Mouse (Mus musculus) kidney, embryonic 16.5 days (tissue): ENCODE measurements at regions not wholly inside any gene's neighbourhood (a gene's known extent, or its start where the extent isn't known, plus 50 kb on each side); places are given as distances from the start of the nearest gene placed in this dataset.

Source experiments
- ATAC-seq: fragments of 200-750 bp; cut with Nextera tagmentation; 2 replicates; pipeline ENCODE4 v1.8.0; 2017; ENCODE audit warnings: moderate TSS enrichment; ENCODE audit not compliant: low FRiP score, low TSS enrichment
- H3K27ac ChIP-seq: fragments of 300-500 bp; sonication (generic); 2 replicates; pipeline ENCODE4 v1.5.1; 2014; ENCODE audit warnings: low read length
- H3K27me3 ChIP-seq: fragments of 300-500 bp; sonication (generic); 2 replicates; pipeline ENCODE4 v1.6.1; 2014; ENCODE audit warnings: low read length, control low read depth, mixed read lengths; ENCODE audit not compliant: insufficient read depth
- H3K36me3 ChIP-seq: fragments of 300-500 bp; sonication (generic); 2 replicates; pipeline ENCODE4 v1.6.1; 2014; ENCODE audit warnings: low read length, control low read depth, mixed read lengths; ENCODE audit not compliant: insufficient read depth
- H3K4me1 ChIP-seq: fragments of 300-500 bp; sonication (generic); 2 replicates; pipeline ENCODE4 v1.6.1; 2014; ENCODE audit warnings: low read length, control low read depth, mixed read lengths; ENCODE audit not compliant: insufficient read depth
- H3K4me2 ChIP-seq: fragments of 300-500 bp; sonication (generic); replicated peaks from 2 replicates; pipeline ENCODE4 v1.6.1; 2014; ENCODE audit warnings: low read depth, low read length
- H3K4me3 ChIP-seq: fragments of 300-500 bp; sonication (generic); 2 replicates; pipeline ENCODE4 v1.5.1; 2014; ENCODE audit warnings: mild to moderate bottlenecking, low read length
- H3K9ac ChIP-seq: fragments of 300-500 bp; sonication (generic); replicated peaks from 2 replicates; pipeline ENCODE4 v1.6.1; 2014; ENCODE audit warnings: low read length
- H3K9me3 ChIP-seq: fragments of 300-500 bp; sonication (generic); 2 replicates; pipeline ENCODE4 v1.6.1; 2016; ENCODE audit warnings: low read length, control low read depth
- WGBS: fragments of 180-500 bp; shearing (Covaris S2); extraction: QIAGEN DNeasy Blood & Tissue Kit; methylation state at CpG from one replicate; pipeline ENCODE4 v1.1.7; 2014; 5-methylcytosine and 5-hydroxymethylcytosine counted together

DNA sequence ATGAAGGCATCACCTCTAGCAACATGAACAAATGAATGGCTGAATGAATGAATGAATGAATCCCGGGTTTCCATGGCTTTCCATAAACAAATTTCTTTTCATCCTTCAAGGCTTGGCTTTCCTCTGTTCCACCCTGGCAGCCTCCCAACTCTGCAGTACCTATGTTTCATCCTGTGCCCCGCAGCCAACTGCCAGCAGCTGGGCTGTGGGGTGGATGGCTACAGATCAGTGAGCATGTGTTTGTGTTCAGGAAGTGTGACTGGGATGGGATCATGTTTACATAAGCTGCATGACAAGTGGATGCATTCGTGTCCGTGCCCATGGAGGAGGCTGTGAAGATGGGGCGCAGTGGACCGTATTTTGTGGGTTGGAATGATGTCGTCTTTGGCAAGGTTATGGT is 200.5 kb upstream of the Sulf2 start:
- peak; percentile 55 for ATAC-seq
- Histone ChIP-seq H3K4me1 (peaks cover 47% of the 10 kb centered on the region), H3K36me3 (no peaks in the 10 kb centered on the region), H3K4me3 (no peak overlapping the region), H3K27ac (0 out of 2 replicates have a peak overlapping the region, but pooled peaks have one; percentile 17), H3K27me3 (0 out of 2 replicates have a peak, but pooled peaks cover under 1% of the 10 kb centered on the region), H3K9me3 (no peaks in the 10 kb centered on the region), H3K9ac (no peak overlapping the region), H3K4me2 (no peak overlapping the region)
- WGBS, result 44% methylated on average over 7 of the region's 7 CpGs

GRCm38 (mm10) chr2:166355446-166355845 is 200.0 kb upstream of the Sulf2 start:
- no peak for ATAC-seq
- Histone ChIP-seq H3K9ac (no peak overlapping the region), H3K9me3 (no peaks in the 10 kb centered on the region), H3K27me3 (0 out of 2 replicates have a peak, but pooled peaks cover 4% of the 10 kb centered on the region), H3K4me3 (no peak overlapping the region), H3K4me2 (no peak overlapping the region), H3K27ac (0 out of 2 replicates have a peak overlapping the region, but pooled peaks have one; percentile 17), H3K36me3 (no peaks in the 10 kb centered on the region), H3K4me1 (peaks cover 44% of the 10 kb centered on the region)
- 29% methylated on average over 6 of the region's 6 CpGs for WGBS

GRCm38 (mm10) chr2:166354391-166354790 is 198.9 kb upstream of the Sulf2 start:
- H3K27me3 ChIP-seq, result peaks cover 9% of the 10 kb centered on the region
- WGBS, result 65% methylated on average over 4 of the region's 4 CpGs
- no peak overlapping the region for H3K4me2 ChIP-seq
- H3K4me1 ChIP-seq, result peaks cover 35% of the 10 kb centered on the region
- no peak overlapping the region for H3K4me3 ChIP-seq
- no peak for ATAC-seq
- no peaks in the 10 kb centered on the region for H3K36me3 ChIP-seq
- no peak overlapping the region for H3K27ac ChIP-seq
- H3K9ac ChIP-seq, result no peak overlapping the region
- no peaks in the 10 kb centered on the region for H3K9me3 ChIP-seq

- Histone ChIP-seq H3K36me3 (no peaks in the 10 kb centered on the region), H3K4me1 (peaks cover 40% of the 10 kb centered on the region)
- ATAC-seq, result no peak
These were observed 198.1 kb upstream of the Sulf2 start for GRCm38 (mm10) chr2:166353447-166354111.

DNA sequence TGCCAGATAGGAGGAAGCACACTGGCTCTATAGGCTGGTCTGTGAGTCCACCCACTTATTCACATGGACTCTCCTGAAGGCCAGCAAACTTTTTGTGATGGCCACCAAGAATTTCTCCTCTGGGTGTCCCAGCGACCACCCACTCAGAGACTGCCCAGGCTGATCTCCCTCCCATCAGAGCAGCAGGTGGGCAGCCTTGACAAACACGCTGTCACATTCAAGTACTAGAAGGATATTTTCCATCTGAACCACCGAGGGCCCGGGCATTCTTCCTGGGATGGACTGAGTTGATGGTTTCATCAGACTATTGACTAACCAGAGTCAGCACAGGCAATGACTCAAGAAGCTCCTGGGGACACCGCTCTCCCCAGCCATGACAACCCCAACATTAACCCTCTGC is 196.5 kb upstream of the Sulf2 start:
- Histone ChIP-seq H3K36me3 (no peaks in the 10 kb centered on the region), H3K27ac (no peak overlapping the region), H3K9ac (no peak overlapping the region), H3K4me1 (peaks cover 54% of the 10 kb centered on the region), H3K4me2 (no peak overlapping the region), H3K4me3 (no peak overlapping the region), H3K9me3 (no peaks in the 10 kb centered on the region), H3K27me3 (peaks cover 14% of the 10 kb centered on the region)
- WGBS, result 83% methylated on average over 5 of the region's 5 CpGs
- no peak for ATAC-seq

More at GRCm38 (mm10) chr2:166353447-166354111, 198.1 kb upstream of the Sulf2 start:
- H3K9ac ChIP-seq, result no peak overlapping the region
- H3K4me2 ChIP-seq, result no peak overlapping the region
- H3K27ac ChIP-seq, result peak overlapping the region; percentile 16; the same call in 1 of the 2 replicates
- H3K27me3 ChIP-seq, result peaks cover 14% of the 10 kb centered on the region
- no peaks in the 10 kb centered on the region for H3K9me3 ChIP-seq
- no peak overlapping the region for H3K4me3 ChIP-seq
- WGBS, result 49% methylated on average over 12 of the region's 12 CpGs

DNA sequence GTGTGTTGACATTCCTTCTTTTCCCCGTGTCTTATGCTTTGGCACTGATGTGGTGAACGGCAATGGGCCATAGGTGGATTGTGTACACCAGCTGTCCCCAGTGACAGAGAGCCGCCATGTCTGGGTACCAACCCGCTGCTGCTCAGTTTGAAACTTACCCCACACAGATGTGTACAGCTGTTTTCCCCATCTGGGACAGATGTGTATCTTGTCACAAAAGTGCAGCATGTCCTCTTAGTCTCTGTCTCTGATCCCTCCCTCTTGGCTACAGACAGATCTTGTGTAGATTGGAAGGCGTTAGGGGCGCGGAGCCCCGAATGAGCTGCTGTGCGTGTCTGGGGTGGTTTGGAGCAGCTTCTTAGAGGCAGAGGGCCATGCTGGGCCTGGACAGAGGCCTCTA is 196.1 kb upstream of the Sulf2 start:
- 80% methylated on average over 9 of the region's 9 CpGs for WGBS
- no peak for ATAC-seq
- H3K9ac ChIP-seq, result no peak overlapping the region

DNA sequence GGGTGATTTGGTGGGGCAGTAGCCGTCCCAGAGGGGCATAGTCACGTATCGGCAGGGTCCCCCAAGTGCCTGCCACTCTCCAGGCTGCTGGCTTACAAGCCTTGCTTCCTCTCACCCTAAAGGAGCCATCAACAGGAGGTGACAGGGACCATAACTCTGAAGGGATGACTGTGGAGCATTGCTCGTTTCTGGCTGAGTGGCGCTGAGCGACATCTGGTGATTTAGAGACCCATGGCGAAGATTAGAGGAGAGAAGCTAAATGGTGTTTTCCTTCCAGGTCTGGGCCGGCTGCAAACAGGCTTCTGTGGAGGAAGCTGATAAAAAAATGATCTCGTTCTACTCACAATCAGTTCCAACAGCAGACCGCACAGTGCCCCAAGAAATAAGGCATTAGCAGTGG is 193.2 kb upstream of the Sulf2 start:
- Histone ChIP-seq H3K36me3 (no peaks in the 10 kb centered on the region), H3K27ac (peak overlapping the region; percentile 27; the same call in 1 of the 2 replicates), H3K4me2 (0 out of 2 replicates have a peak overlapping the region, but pooled peaks have one; percentile 9), H3K4me3 (no peak overlapping the region), H3K27me3 (peaks cover 25% of the 10 kb centered on the region), H3K4me1 (peaks cover 57% of the 10 kb centered on the region), H3K9ac (no peak overlapping the region), H3K9me3 (no peaks in the 10 kb centered on the region)
- WGBS, result 15% methylated on average over 10 of the region's 10 CpGs
- ATAC-seq, result no peak

More for the DNA sequence above, 196.1 kb upstream of the Sulf2 start:
- Histone ChIP-seq H3K27me3 (peaks cover 14% of the 10 kb centered on the region), H3K27ac (no peak overlapping the region), H3K36me3 (no peaks in the 10 kb centered on the region), H3K4me1 (peaks cover 57% of the 10 kb centered on the region), H3K4me2 (no peak overlapping the region), H3K4me3 (no peak overlapping the region), H3K9me3 (no peaks in the 10 kb centered on the region)

DNA sequence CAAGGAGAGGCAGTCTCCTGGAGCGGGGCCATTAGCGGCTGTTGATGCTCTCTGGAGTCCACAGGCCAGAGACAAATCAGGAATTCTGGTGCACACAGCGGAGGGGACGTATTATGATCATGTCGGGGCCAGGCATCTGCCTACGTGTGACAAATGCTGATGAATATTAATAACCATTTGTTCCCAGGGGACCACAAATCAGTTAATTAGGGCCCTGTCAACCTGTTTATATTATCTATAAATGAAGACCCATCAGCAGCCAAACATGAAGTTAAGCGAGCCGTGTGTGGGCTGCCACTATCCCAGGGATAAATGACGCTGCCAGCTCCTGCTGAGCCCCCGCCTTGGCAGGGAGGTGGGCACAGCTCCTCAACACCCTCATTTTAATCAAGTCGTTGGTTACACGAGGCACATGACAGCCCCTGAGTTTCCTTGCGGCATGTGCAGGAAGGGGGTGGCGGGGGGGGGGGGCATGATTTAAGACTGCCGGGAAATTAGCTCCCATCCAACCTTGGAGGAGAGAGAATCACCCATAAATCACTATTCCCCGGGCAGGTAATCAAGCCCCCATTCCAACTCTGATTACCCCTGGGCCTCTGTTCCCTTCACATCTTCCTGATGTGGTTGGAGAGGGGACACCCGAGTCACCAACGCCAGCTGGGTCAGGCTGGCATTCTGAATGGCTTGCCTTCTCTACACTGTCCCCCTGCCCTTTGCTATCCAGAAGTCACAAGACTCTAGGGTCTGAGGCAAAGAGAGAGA is 191.1 kb upstream of the Sulf2 start:
- Histone ChIP-seq H3K4me2 (no peak overlapping the region), H3K27me3 (peaks cover 25% of the 10 kb centered on the region), H3K4me3 (no peak overlapping the region), H3K27ac (no peak overlapping the region), H3K36me3 (no peaks in the 10 kb centered on the region), H3K4me1 (peaks cover 47% of the 10 kb centered on the region), H3K9ac (no peak overlapping the region), H3K9me3 (no peaks in the 10 kb centered on the region)
- ATAC-seq, result peak; percentile 47
- WGBS, result 16% methylated on average over 18 of the region's 18 CpGs

DNA sequence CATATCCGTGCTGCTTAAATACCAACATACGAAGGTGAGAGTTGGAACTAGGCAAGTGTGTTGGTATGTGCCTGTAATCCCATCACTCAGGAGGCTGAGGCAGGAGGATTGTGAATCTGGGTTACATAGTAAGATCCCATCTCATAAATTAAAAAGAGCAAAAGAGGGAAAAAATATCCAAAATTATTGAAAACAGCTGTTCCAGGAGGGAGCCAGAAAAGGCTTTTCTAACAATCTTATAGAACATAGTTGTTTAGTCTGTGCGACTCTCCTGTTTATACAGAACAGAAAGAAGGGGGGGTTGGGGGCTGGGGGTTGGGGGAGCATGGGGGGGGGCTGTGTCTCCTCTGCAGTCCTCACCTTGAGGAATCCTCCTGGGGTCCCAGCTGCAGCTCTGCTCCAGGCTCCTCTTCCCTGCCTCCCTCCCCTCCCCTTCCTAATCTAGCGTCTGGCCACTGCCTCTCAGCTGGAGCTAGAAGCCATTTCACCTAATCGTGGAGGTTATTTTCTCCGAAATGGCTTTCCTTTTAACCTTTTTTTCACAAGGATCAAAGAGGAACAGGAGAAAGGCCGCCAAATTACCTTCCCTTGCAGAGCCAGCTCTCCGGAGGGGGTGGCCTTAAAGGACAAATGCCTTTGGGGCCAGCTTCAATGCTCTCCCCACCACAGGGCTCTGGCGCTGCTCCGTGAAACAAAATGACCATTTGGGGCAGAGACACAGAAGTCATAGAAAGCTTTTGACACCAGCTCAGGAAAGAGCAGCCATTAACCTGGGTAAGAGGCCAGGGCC is 188.3 kb upstream of the Sulf2 start:
- 33% methylated on average over 10 of the region's 10 CpGs for WGBS
- no peak for ATAC-seq
- Histone ChIP-seq H3K4me2 (no peak overlapping the region), H3K27ac (no peak overlapping the region), H3K9me3 (no peaks in the 10 kb centered on the region), H3K9ac (no peak overlapping the region), H3K36me3 (no peaks in the 10 kb centered on the region), H3K4me1 (peaks cover 41% of the 10 kb centered on the region), H3K4me3 (no peak overlapping the region), H3K27me3 (peaks cover 11% of the 10 kb centered on the region; the same call in 1 of the 2 replicates)
